Mouse (Mus musculus) heart, postnatal 0 days (tissue): Measurements from ENCODE around the gene Nrn1l. TPM values are rescaled to one million over a fixed set of nuclear protein-coding genes. Genes with fewer than 3 reads are reported as not detected.

Experiments used
- ATAC-seq: fragments of 200-750 bp; cut with Nextera tagmentation; 2 replicates; pipeline ENCODE4 v1.8.0; 2017; ENCODE audit warnings: low read depth, moderate number of reproducible peaks, moderate library complexity; ENCODE audit not compliant: insufficient read depth
- DNase-seq: peaks from one replicate; pipeline ENCODE4 v3.0.0-alpha.2; 2016; ENCODE audit warnings: low spot score
- H3K27ac ChIP-seq: fragments of 300-500 bp; sonication (generic); 2 replicates; pipeline ENCODE4 v1.5.1; 2014; ENCODE audit warnings: low read depth, mild to moderate bottlenecking
- H3K27me3 ChIP-seq: fragments of 300-500 bp; sonication (generic); 2 replicates; pipeline ENCODE4 v1.6.1; 2014; ENCODE audit warnings: low read length, mixed read lengths; ENCODE audit not compliant: control insufficient read depth, insufficient read depth
- H3K36me3 ChIP-seq: fragments of 300-500 bp; sonication (generic); replicated peaks from 2 replicates; pipeline ENCODE4 v1.6.1; 2014; ENCODE audit warnings: low read length, mixed read lengths; ENCODE audit not compliant: control insufficient read depth, insufficient read depth
- H3K4me1 ChIP-seq: fragments of 300-500 bp; sonication (generic); 2 replicates; pipeline ENCODE4 v1.6.1; 2014; ENCODE audit warnings: antibody characterized with exemption; ENCODE audit not compliant: control insufficient read depth, insufficient read depth
- H3K4me2 ChIP-seq: fragments of 300-500 bp; sonication (generic); 2 replicates; pipeline ENCODE4 v1.6.1; 2014; ENCODE audit warnings: low read depth, mild to moderate bottlenecking, low read length, moderate library complexity
- H3K4me3 ChIP-seq: fragments of 300-500 bp; sonication (generic); 2 replicates; pipeline ENCODE4 v1.5.1; 2014; ENCODE audit warnings: low read depth, low read length
- H3K9ac ChIP-seq: fragments of 300-500 bp; sonication (generic); replicated peaks from 2 replicates; pipeline ENCODE4 v1.6.1; 2014; ENCODE audit warnings: low read depth, low read length, mixed read lengths
- H3K9me3 ChIP-seq: fragments of 300-500 bp; sonication (generic); replicated peaks from 2 replicates; pipeline ENCODE4 v1.6.1; 2016; ENCODE audit warnings: low read length; ENCODE audit not compliant: control insufficient read depth
- CTCF ChIP-seq: IDR thresholded peaks from 2 replicates; pipeline ENCODE4 v1.5.1; 2016; ENCODE audit warnings: antibody characterized with exemption, control low read depth, low read depth
- EP300 ChIP-seq: IDR thresholded peaks from 2 replicates; pipeline ENCODE4 v1.6.1; 2016; ENCODE audit warnings: antibody characterized with exemption, low read depth
- WGBS: fragments of 180-500 bp; shearing (Covaris S2); extraction: QIAGEN DNeasy Blood & Tissue Kit; methylation state at CpG from one replicate; pipeline ENCODE4 v1.1.7; 2014; 5-methylcytosine and 5-hydroxymethylcytosine counted together
- polyA plus RNA-seq: library from polyadenylated mRNA; unstranded; fragments of >200 nt; fragmentation: Nextera tagmentation; extraction: Ambion mirVana; gene quantifications from 2 replicates; pipeline ENCODE4 v1.2.1, GENCODE M21; 2015
- total RNA-seq: library from RNA; depleted of rRNA; stranded (reverse); fragments of >200 nt; gene quantifications from 2 replicates; pipeline ENCODE4 v1.2.3, GENCODE M21; 2014; ENCODE audit warnings: low replicate concordance

Nrn1l gene
- total and polyA plus RNA-seq, 2 experiments from 2014 or later: 0.94 TPM; not detected in 1

- no peak for TF ChIP-seq EP300
- TF ChIP-seq CTCF: peak; percentile 40
- DNase-seq: no peak
- Histone ChIP-seq H3K9ac (no peak overlapping the region), H3K4me2 (no peak overlapping the region), H3K4me3 (no peak overlapping the region), H3K4me1 (no peaks in the 10 kb centered on the region), H3K27ac (no peak overlapping the region), H3K9me3 (no peaks in the 10 kb centered on the region), H3K36me3 (peaks cover 54% of the 10 kb centered on the region), H3K27me3 (no peaks in the 10 kb centered on the region)
- 85% methylated on average over 6 of the region's 6 CpGs for WGBS
- ATAC-seq: no peak
Observed at GRCm38 (mm10) chr8:105892432-105892831, 935 bp upstream of the Nrn1l start.

GRCm38 (mm10) chr8:105897801-105898480, 4.6 kb downstream of the Nrn1l start:
- 65% methylated on average over 9 of the region's 9 CpGs for WGBS
- Histone ChIP-seq H3K27me3 (no peaks in the 10 kb centered on the region), H3K9me3 (no peaks in the 10 kb centered on the region), H3K4me3 (no peak overlapping the region), H3K36me3 (no peaks in the 10 kb centered on the region; the same call in 1 of the 2 replicates), H3K4me1 (peaks cover 9% of the 10 kb centered on the region; the same call in 1 of the 2 replicates), H3K4me2 (no peak overlapping the region), H3K9ac (no peak overlapping the region), H3K27ac (no peak overlapping the region)
- TF ChIP-seq EP300: no peak
- TF ChIP-seq CTCF: no peak
- no peak for ATAC-seq
- no peak for DNase-seq

- Histone ChIP-seq H3K9me3 (no peaks in the 10 kb centered on the region), H3K4me3 (peak within 1 kb of the TSS; percentile 91), H3K36me3 (no peaks in the 10 kb centered on the region), H3K27me3 (no peaks in the 10 kb centered on the region), H3K27ac (peak within 1 kb of the TSS; percentile 94), H3K4me1 (peaks cover 9% of the 10 kb centered on the region; the same call in 1 of the 2 replicates), H3K9ac (peak within 1 kb of the TSS; percentile 97), H3K4me2 (peak within 1 kb of the TSS; percentile 76)
- peak; percentile 96 for ATAC-seq
- TF ChIP-seq EP300: no peak
- TF ChIP-seq CTCF: no peak
- DNase-seq: peak; percentile 95
- under 1% methylated on average over 66 of the region's 68 CpGs for WGBS
Observed at GRCm38 (mm10) chr8:105900180-105900940, 7.0 kb downstream of the Nrn1l start, which contains the start of gene Pskh1. Pskh1 (plus strand) TSS chr8:105900441.

GRCm38 (mm10) chr8:105900941-105901616, 7.7 kb downstream of the Nrn1l start:
- Histone ChIP-seq H3K36me3 (no peaks in the 10 kb centered on the region), H3K27ac (peak overlapping the region; percentile 94), H3K9ac (peak overlapping the region; percentile 97), H3K4me3 (peak overlapping the region; percentile 91), H3K9me3 (no peaks in the 10 kb centered on the region), H3K4me1 (peaks cover 9% of the 10 kb centered on the region; the same call in 1 of the 2 replicates), H3K4me2 (peak overlapping the region; percentile 76), H3K27me3 (no peaks in the 10 kb centered on the region)
- no peak for DNase-seq
- no peak for ATAC-seq
- TF ChIP-seq EP300: no peak
- TF ChIP-seq CTCF: no peak
- whole genome bisulfite sequencing: 26% methylated on average over 16 of the region's 16 CpGs

GRCm38 (mm10) chr8:105919390-105919789, 26.0 kb downstream of the Nrn1l start:
- no peak overlapping the region for H3K4me3 ChIP-seq
- H3K27ac ChIP-seq: no peak overlapping the region
- H3K9me3 ChIP-seq: no peaks in the 10 kb centered on the region
- H3K4me1 ChIP-seq: no peaks in the 10 kb centered on the region
- no peak for TF ChIP-seq EP300
- TF ChIP-seq CTCF: no peak
- no peak overlapping the region for H3K4me2 ChIP-seq
- no peaks in the 10 kb centered on the region for H3K27me3 ChIP-seq
- DNase-seq (no peak), ATAC-seq (no peak)
- H3K36me3 ChIP-seq: peaks cover 12% of the 10 kb centered on the region; the same call in 1 of the 2 replicates
- WGBS: 59% methylated on average over 3 of the region's 3 CpGs
- no peak overlapping the region for H3K9ac ChIP-seq
